Mouse (Mus musculus): Measurements from ENCODE around the gene Rack1.

GRCm38 (mm10) chr11:48833078-48833730 is 33.1 kb downstream of the Rack1 start:
- TF ChIP-seq MAX (IDR thresholded peaks at IDR 0.05), result no peak
- no peak for TF ChIP-seq CTCF (IDR thresholded peaks at IDR 0.05; ENCODE audit: control insufficient read depth, insufficient read depth, insufficient read length)
